Mouse (Mus musculus) MEL (cell line): Measurements from ENCODE around the gene Cotl1. TPM values are rescaled to one million over a fixed set of nuclear protein-coding genes. Genes with fewer than 3 reads are reported as not detected.

Experiments used
- DNase-seq: peaks from one replicate; pipeline ENCODE4 v3.0.0; 2011; ENCODE audit warnings: low read depth, low spot score
- H3K27ac ChIP-seq: 2 replicates; pipeline ENCODE4 v1.5.1; 2012; ENCODE audit warnings: low read depth, mild to moderate bottlenecking, control low read depth, low read length, moderate library complexity; ENCODE audit not compliant: control insufficient read depth
- H3K27me3 ChIP-seq, 2 experiments: fragments of 150-350 bp in 1 of 2; sonication (generic) in 1 of 2; 2 replicates each; pipeline ENCODE4 v1.6.1; 2012; ENCODE audit warnings: low read length in 2 of 2, mild to moderate bottlenecking in 2 of 2, improper control_type of control experiment in 1 of 2, moderate library complexity in 1 of 2; ENCODE audit not compliant: insufficient read depth in 2 of 2, control insufficient read depth in 1 of 2
- H3K36me3 ChIP-seq, 2 experiments: 2 replicates each; pipeline ENCODE4 v1.6.1; 2012 to 2014; ENCODE audit warnings: low read length in 2 of 2, improper control_type of control experiment in 1 of 2, inconsistent platforms in 1 of 2, mild to moderate bottlenecking in 1 of 2; ENCODE audit not compliant: insufficient read depth in 2 of 2, control insufficient read depth in 1 of 2
- H3K4me1 ChIP-seq, 2 experiments: fragments of 150-350 bp in 1 of 2; sonication (generic) in 1 of 2; 2 replicates each; pipeline ENCODE4 v1.6.1; 2012; ENCODE audit warnings: low read length in 2 of 2, improper control_type of control experiment in 1 of 2, mild to moderate bottlenecking in 1 of 2; ENCODE audit not compliant: insufficient read depth in 2 of 2, control insufficient read depth in 1 of 2
- H3K4me3 ChIP-seq, 2 experiments: fragments of 150-350 bp in 1 of 2; sonication (generic) in 1 of 2; 2 replicates each; pipeline ENCODE4 v1.5.1; 2012; ENCODE audit warnings: low read depth in 2 of 2, low read length in 2 of 2, mild to moderate bottlenecking in 2 of 2, moderate library complexity in 2 of 2, control low read depth in 1 of 2, improper control_type of control experiment in 1 of 2; ENCODE audit not compliant: control insufficient read depth in 1 of 2, insufficient read depth in 1 of 2
- H3K79me2 ChIP-seq: 2 replicates; pipeline ENCODE4 v1.6.1; 2012; ENCODE audit warnings: mild to moderate bottlenecking, low read length, moderate library complexity; ENCODE audit not compliant: control insufficient read depth, poor library complexity, insufficient read depth
- H3K9ac ChIP-seq: 2 replicates; pipeline ENCODE4 v1.6.1; 2012; ENCODE audit warnings: low read depth, mild to moderate bottlenecking, control low read depth, low read length, moderate library complexity; ENCODE audit not compliant: control insufficient read depth, poor library complexity, severe bottlenecking
- H3K9me3 ChIP-seq: fragments of 150-350 bp; sonication (generic); replicated peaks from 2 replicates; pipeline ENCODE4 v1.6.1; 2012; ENCODE audit warnings: mild to moderate bottlenecking, low read length, improper control_type of control experiment, moderate library complexity; ENCODE audit not compliant: insufficient read depth
- BHLHE40 ChIP-seq: IDR thresholded peaks from 2 replicates; pipeline ENCODE4 v1.6.1; 2012; ENCODE audit warnings: low read depth, mild to moderate bottlenecking, inconsistent platforms, low read length, improper control_type of control experiment, borderline replicate concordance
- CHD1 ChIP-seq: IDR thresholded peaks from 2 replicates; pipeline ENCODE4 v1.6.1; 2012; ENCODE audit warnings: low read depth, mild to moderate bottlenecking, inconsistent platforms, low read length, improper control_type of control experiment
- E2F4 ChIP-seq: IDR thresholded peaks from 2 replicates; pipeline ENCODE4 v1.6.1; 2011; ENCODE audit warnings: low read depth, low read length, improper control_type of control experiment, borderline replicate concordance
- ELF1 ChIP-seq: IDR thresholded peaks from 2 replicates; pipeline ENCODE4 v1.6.1; 2014; ENCODE audit warnings: low read depth, mild to moderate bottlenecking, inconsistent platforms, low read length, improper control_type of control experiment, moderate library complexity
- ETS1 ChIP-seq: IDR thresholded peaks from 2 replicates; pipeline ENCODE4 v1.6.1; 2012; ENCODE audit warnings: low read depth, mild to moderate bottlenecking, inconsistent platforms, low read length, improper control_type of control experiment, moderate library complexity
- GATA1 ChIP-seq: IDR thresholded peaks from 2 replicates; pipeline ENCODE4 v1.6.1; 2011; ENCODE audit warnings: low read depth, low read length, improper control_type of control experiment
- KAT2A ChIP-seq: conservative IDR thresholded peaks from 2 replicates; pipeline ENCODE4 v1.6.1; 2012; ENCODE audit warnings: low read depth, low read length, improper control_type of control experiment, inconsistent platforms
- MAFK ChIP-seq: IDR thresholded peaks from 2 replicates; pipeline ENCODE4 v1.6.1; 2011; ENCODE audit warnings: low read depth, mild to moderate bottlenecking, low read length, improper control_type of control experiment, borderline replicate concordance
- MAX ChIP-seq: IDR thresholded peaks from 2 replicates; pipeline ENCODE4 v1.6.1; 2011; ENCODE audit warnings: low read length, improper control_type of control experiment
- MXI1 ChIP-seq: IDR thresholded peaks from 2 replicates; pipeline ENCODE4 v1.6.1; 2011; ENCODE audit warnings: mild to moderate bottlenecking, low read depth, low read length, improper control_type of control experiment
- MYC ChIP-seq: IDR thresholded peaks from 2 replicates; pipeline ENCODE4 v1.6.1; 2011; ENCODE audit warnings: low read depth, mild to moderate bottlenecking, low read length, improper control_type of control experiment, moderate library complexity
- NELFE ChIP-seq: IDR thresholded peaks from 2 replicates; pipeline ENCODE4 v1.6.1; 2011; ENCODE audit warnings: low read depth, low read length, improper control_type of control experiment
- SIN3A ChIP-seq: IDR thresholded peaks from 2 replicates; pipeline ENCODE4 v1.6.1; 2012; ENCODE audit warnings: low read length, improper control_type of control experiment, inconsistent platforms
- SMC3 ChIP-seq: IDR thresholded peaks from 2 replicates; pipeline ENCODE4 v1.6.1; 2011; ENCODE audit warnings: low read depth, low read length, improper control_type of control experiment
- TAL1 ChIP-seq: IDR thresholded peaks from 2 replicates; pipeline ENCODE4 v1.6.1; 2012; ENCODE audit warnings: mild to moderate bottlenecking, inconsistent platforms, low read length, moderate library complexity, mixed read lengths
- TBP ChIP-seq: IDR thresholded peaks from 2 replicates; pipeline ENCODE4 v1.8.0; 2011; ENCODE audit warnings: low read depth, low read length, improper control_type of control experiment
- TCF12 ChIP-seq: IDR thresholded peaks from 2 replicates; pipeline ENCODE4 v1.6.1; 2014; ENCODE audit warnings: low read depth, mild to moderate bottlenecking, inconsistent platforms, low read length, improper control_type of control experiment, moderate library complexity
- UBTF ChIP-seq: IDR thresholded peaks from 2 replicates; pipeline ENCODE4 v1.6.1; 2012; ENCODE audit warnings: low read depth, mild to moderate bottlenecking, inconsistent platforms, low read length, improper control_type of control experiment, moderate library complexity, borderline replicate concordance; ENCODE audit not compliant: insufficient read depth
- ZC3H11A ChIP-seq: IDR thresholded peaks from 2 replicates; pipeline ENCODE4 v1.6.1; 2012; ENCODE audit warnings: low read depth, mild to moderate bottlenecking, inconsistent platforms, low read length, improper control_type of control experiment
- polyA plus RNA-seq, 2 experiments: library from polyadenylated mRNA; stranded (reverse) in 1 of 2; unstranded in 1 of 2; fragments of >175 nt in 1 of 2; fragments of >200 nt in 1 of 2; gene quantifications; 2 replicates each; pipeline versions ENCODE4 v1.2.1 to v1.2.4; 2012; ENCODE audit warnings: low replicate concordance in 2 of 2, low read depth in 1 of 2; ENCODE audit not compliant: insufficient read length in 2 of 2, insufficient read depth in 1 of 2, missing spikeins in 1 of 2
- total RNA-seq: library from RNA; depleted of rRNA; stranded (reverse); fragments of 300-350 nt; gene quantifications from 2 replicates; pipeline ENCODE4 v1.2.3, GENCODE M21; 2012

Gene Cotl1
- total and polyA plus RNA-seq, 3 experiments = 70.3 to 114 TPM; not detected in 1

DNA sequence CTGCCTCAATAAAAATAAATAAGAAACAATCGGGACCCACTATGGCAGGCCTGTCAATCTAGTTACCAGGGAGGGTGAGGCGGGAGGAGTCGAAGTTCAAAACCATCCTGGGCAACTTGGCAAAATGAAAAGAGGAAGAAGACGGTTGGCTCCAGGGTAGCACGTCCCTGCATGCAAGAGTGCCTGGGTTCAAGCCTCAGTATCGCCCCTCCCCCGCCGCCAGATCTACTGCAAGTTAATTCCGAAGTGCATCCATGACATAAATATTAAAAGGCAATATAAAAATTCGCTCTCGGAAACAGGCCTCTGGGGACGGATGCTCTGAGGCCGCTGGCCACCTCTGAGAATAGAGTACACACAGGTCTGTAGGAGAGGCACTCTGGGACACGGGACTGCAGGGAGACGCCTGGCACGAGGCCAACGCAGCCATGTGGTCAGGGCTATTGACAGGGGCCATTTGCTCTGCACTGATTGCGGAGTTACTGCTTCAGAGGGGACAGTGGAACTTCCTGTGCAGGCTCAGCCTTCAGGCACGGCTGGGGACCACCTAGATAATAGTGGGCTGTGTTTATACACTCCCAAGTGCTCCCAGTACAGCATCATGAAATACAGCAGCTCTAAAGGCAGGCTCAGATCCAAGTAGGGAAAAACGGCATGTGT is 8.9 kb downstream of the Cotl1 start:
- Histone ChIP-seq H3K9me3 (no peaks in the 10 kb centered on the region), H3K9ac (0 out of 2 replicates have a peak overlapping the region, but pooled peaks have one; percentile 4), H3K4me3 (no peak overlapping the region), H3K4me1 (peaks cover 37 to 54% of the 10 kb centered on the region in 2 experiments), H3K36me3 (peaks cover 0 to 31% of the 10 kb centered on the region in 2 experiments; a peak in 2 of 4 replicates)
- DNase-seq = peak; percentile 83
- TF ChIP-seq TBP (no peak), TAL1 (0 out of 2 replicates have a peak, but pooled peaks have one; percentile 38), MAFK (no peak), SIN3A (peak; percentile 16; the same call in 1 of the 2 replicates), CHD1 (no peak), MXI1 (peak; percentile 30; the same call in 1 of the 2 replicates), MAX (peak; percentile 38; the same call in 1 of the 2 replicates)
- TF ChIP-seq, all 39 proteins: peak for 4
- Histone ChIP-seq H3K27ac (no peak overlapping the region; the same call in 1 of the 2 replicates), H3K27me3 (no peaks in the 10 kb centered on the region), H3K79me2 (no peaks in the 10 kb centered on the region)

DNA sequence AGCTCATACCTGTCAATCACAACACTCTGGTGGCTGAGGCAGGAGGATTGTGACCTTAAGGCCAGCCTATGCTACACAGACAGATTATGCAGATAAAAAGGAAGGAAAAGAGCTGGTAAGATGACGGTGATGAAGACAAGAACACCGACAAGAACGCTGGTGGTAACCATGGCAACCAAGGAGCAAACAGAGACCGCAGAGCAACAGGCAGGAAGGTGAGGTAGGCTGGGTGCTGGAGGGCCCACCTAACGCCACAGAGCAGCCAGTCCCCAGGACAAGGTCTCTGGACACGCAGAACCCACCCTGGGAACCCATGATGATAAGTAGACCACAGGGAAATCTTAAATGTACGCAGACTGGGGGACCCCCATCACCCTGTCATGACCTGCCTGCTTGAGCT is 9.8 kb downstream of the Cotl1 start:
- no peak overlapping the region for H3K4me3 ChIP-seq
- H3K27me3 ChIP-seq = no peaks in the 10 kb centered on the region
- no peak overlapping the region for H3K27ac ChIP-seq
- no peaks in the 10 kb centered on the region for H3K79me2 ChIP-seq
- H3K9ac ChIP-seq = no peak overlapping the region
- DNase-seq = no peak
- H3K36me3 ChIP-seq = peaks cover 0 to 38% of the 10 kb centered on the region in 2 experiments; a peak in 2 of 4 replicates
- H3K9me3 ChIP-seq = no peaks in the 10 kb centered on the region
- TF ChIP-seq NELFE (no peak), MYC (no peak), E2F4 (no peak), GATA1 (no peak), UBTF (no peak), TCF12 (no peak), KAT2A (no peak), MAX (no peak), SMC3 (no peak), ELF1 (no peak), ZC3H11A (no peak), MAFK (no peak), ETS1 (no peak), BHLHE40 (no peak)
- TF ChIP-seq, all 39 proteins: peak for 0
- H3K4me1 ChIP-seq = peaks cover 44 to 63% of the 10 kb centered on the region in 2 experiments
